Mouse (Mus musculus) heart, postnatal 14 days (tissue): ENCODE results near the gene Ston1. TPM values are rescaled to one million over a fixed set of nuclear protein-coding genes. Genes with fewer than 3 reads are reported as not detected.

Source experiments
- DNase-seq, 2 experiments: peaks; one replicate each; pipeline ENCODE4 v3.0.0; 2021 to 2022
- intact Hi-C: fragments of 180-260 bp; cut with DNase I; formaldehyde crosslinking; loops from one replicate; pipeline ENCODE4 v1.15.1; 2025
- total RNA-seq, 2 experiments: library from RNA; stranded (reverse); gene quantifications; 2 replicates each; pipeline ENCODE4 v1.2.3; 2021

Ston1 gene
- total RNA-seq, 2 experiments from 2014 or later = 25.4 to 25.6 TPM

- intact Hi-C loops = no loop called here
- no peak for DNase-seq
Observed at GRCm38 (mm10) chr17:88621374-88621773, 23.9 kb downstream of the Ston1 start.

- DNase-seq = no peak
- intact Hi-C loops = no loop called here
Observed at GRCm38 (mm10) chr17:88622711-88623110, 25.2 kb downstream of the Ston1 start.

GRCm38 (mm10) chr17:88624386-88624785, 26.9 kb downstream of the Ston1 start:
- intact Hi-C loops = no loop called here
- no peak for DNase-seq

- no peak for DNase-seq
- intact Hi-C loops = no loop called here
Observed at GRCm38 (mm10) chr17:88625350-88625749, 27.9 kb downstream of the Ston1 start.

GRCm38 (mm10) chr17:88625931-88626330, 28.4 kb downstream of the Ston1 start:
- intact Hi-C loops = no loop called here
- no peak for DNase-seq

GRCm38 (mm10) chr17:88626347-88626811, 28.9 kb downstream of the Ston1 start:
- intact Hi-C loops = no loop called here
- DNase-seq = peak in 1 of 2 experiments; percentile 8

GRCm38 (mm10) chr17:88627150-88627549, 29.7 kb downstream of the Ston1 start:
- peak; percentile 27 to 32 for DNase-seq
- intact Hi-C loops = no loop called here

- DNase-seq = peak; percentile 69 to 74
- intact Hi-C loops = loop anchor here (1.0 kb wide), 1 partner anchor 31 kb away; no protein-coding TSS in a partner anchor
Observed at GRCm38 (mm10) chr17:88628676-88629380, 31.3 kb downstream of the Ston1 start.

GRCm38 (mm10) chr17:88629381-88629759, 31.9 kb downstream of the Ston1 start:
- peak; percentile 62 to 71 for DNase-seq
- intact Hi-C loops = loop anchor here (1.0 kb wide), 1 partner anchor 31 kb away; no protein-coding TSS in a partner anchor

GRCm38 (mm10) chr17:88629931-88630553, 32.6 kb downstream of the Ston1 start:
- intact Hi-C loops = loop anchor here (1.0 to 10.0 kb wide), 2 partner anchors 32 to 185 kb away; partner anchors contain the start of gene Foxn2
- DNase-seq = peak; percentile 47 to 63

- DNase-seq = peak; percentile 31 to 48
- intact Hi-C loops = loop anchor here (10.0 kb wide), 1 partner anchor 186 kb away; the partner anchor contains the start of gene Foxn2
Observed at GRCm38 (mm10) chr17:88630554-88630948, 33.1 kb downstream of the Ston1 start.

GRCm38 (mm10) chr17:88632631-88633030, 35.1 kb downstream of the Ston1 start:
- DNase-seq = no peak
- intact Hi-C loops = loop anchor here (10.0 kb wide), 1 partner anchor 188 kb away; the partner anchor contains the start of gene Foxn2

- no peak for DNase-seq
- intact Hi-C loops = loop anchor here (10.0 kb wide), 1 partner anchor 191 kb away; the partner anchor contains the start of gene Foxn2
Observed at GRCm38 (mm10) chr17:88636076-88636475, 38.6 kb downstream of the Ston1 start.

- intact Hi-C loops = loop anchor here (10.0 kb wide), 1 partner anchor 192 kb away; the partner anchor contains the start of gene Foxn2
- no peak for DNase-seq
Observed at GRCm38 (mm10) chr17:88636587-88636986, 39.1 kb downstream of the Ston1 start.

- DNase-seq = peak; percentile 76 to 82
- intact Hi-C loops = loop anchor here (1.0 to 10.0 kb wide), 5 partner anchors 44 to 606 kb away; partner anchors contain the start of genes Ppp1r21 and Ston1
Observed at GRCm38 (mm10) chr17:88641012-88641411, 43.5 kb downstream of the Ston1 start.

- DNase-seq = no peak
- intact Hi-C loops = loop anchor here (1.0 to 10.0 kb wide), 5 partner anchors 45 to 607 kb away; partner anchors contain the start of genes Ppp1r21 and Ston1
Observed at GRCm38 (mm10) chr17:88641836-88642235, 44.4 kb downstream of the Ston1 start.

- intact Hi-C loops = loop anchor here (5.0 to 10.0 kb wide), 2 partner anchors 388 to 610 kb away; no protein-coding TSS in a partner anchor
- DNase-seq = no peak
Observed at GRCm38 (mm10) chr17:88644876-88645275, 47.4 kb downstream of the Ston1 start.

- intact Hi-C loops = loop anchor here (10.0 kb wide), 1 partner anchor 610 kb away; no protein-coding TSS in a partner anchor
Observed at GRCm38 (mm10) chr17:88645299-88645698, 47.8 kb downstream of the Ston1 start.

GRCm38 (mm10) chr17:88647149-88647548, 49.7 kb downstream of the Ston1 start:
- intact Hi-C loops = loop anchor here (10.0 kb wide), 1 partner anchor 612 kb away; no protein-coding TSS in a partner anchor
- no peak for DNase-seq

More at GRCm38 (mm10) chr17:88645299-88645698, 47.8 kb downstream of the Ston1 start:
- no peak for DNase-seq

- DNase-seq = peak; percentile 59 to 80
- intact Hi-C loops = loop anchor here (2.0 to 10.0 kb wide), 3 partner anchors 101 to 1853 kb away; no protein-coding TSS in a partner anchor
Observed at GRCm38 (mm10) chr17:88652010-88652409, 54.5 kb downstream of the Ston1 start.
